Mouse (Mus musculus) olfactory bulb, adult 2 months (tissue): Measurements from ENCODE around the gene Rubcnl. TPM values are rescaled to one million over a fixed set of nuclear protein-coding genes. Genes with fewer than 3 reads are reported as not detected.

Experiments used
- H3K27ac ChIP-seq: fragments of 200-500 bp; 2 replicates; pipeline ENCODE4 v1.5.1; 2012; ENCODE audit warnings: low read depth, low read length; ENCODE audit not compliant: insufficient read depth
- H3K4me1 ChIP-seq: fragments of 200-500 bp; 2 replicates; pipeline ENCODE4 v1.6.1; 2012; ENCODE audit warnings: low read length; ENCODE audit not compliant: control insufficient read depth, insufficient read depth
- H3K4me3 ChIP-seq: fragments of 200-500 bp; 2 replicates; pipeline ENCODE4 v1.5.1; 2012; ENCODE audit warnings: mild to moderate bottlenecking, low read depth, low read length, moderate library complexity; ENCODE audit not compliant: insufficient read depth
- CTCF ChIP-seq: fragments of 200-500 bp; IDR thresholded peaks from 2 replicates; pipeline ENCODE4 v1.5.1; 2012; ENCODE audit warnings: low read depth, mild to moderate bottlenecking, low read length, moderate library complexity; ENCODE audit not compliant: insufficient read depth
- POLR2A ChIP-seq: fragments of 200-500 bp; IDR thresholded peaks from 2 replicates; pipeline ENCODE4 v1.6.1; 2012; ENCODE audit warnings: mild to moderate bottlenecking, low read depth, low read length, moderate library complexity; ENCODE audit not compliant: insufficient read depth
- WGBS: fragments of 180-500 bp; shearing (Covaris S2); methylation state at CpG from one replicate; pipeline ENCODE4 v1.1.7; 2018; 5-methylcytosine and 5-hydroxymethylcytosine counted together
- polyA plus RNA-seq: library from polyadenylated mRNA; stranded (reverse); fragments of >200 nt; gene quantifications from 2 replicates; pipeline ENCODE4 v1.2.4, GENCODE M21; 2012; ENCODE audit warnings: low replicate concordance; ENCODE audit not compliant: missing spikeins, insufficient read depth, insufficient read length

Rubcnl gene
- polyA plus RNA-seq, 1 experiment, result not detected

- 38% methylated on average over 6 of the region's 6 CpGs for WGBS
- no peak for TF ChIP-seq POLR2A
- no peak for TF ChIP-seq CTCF
Measured at GRCm38 (mm10) chr14:75077946-75078345, 62.1 kb downstream of the Rubcnl start.

More at GRCm38 (mm10) chr14:75077946-75078345, 62.1 kb downstream of the Rubcnl start:
- Histone ChIP-seq H3K4me1 (no peaks in the 10 kb centered on the region), H3K4me3 (no peak overlapping the region), H3K27ac (no peak overlapping the region)

Other genes starting within 250 kb of the Rubcnl start
- gene Lrch1, start 68.2 kb upstream of the Rubcnl start, polyA plus RNA-seq, result 64.7 TPM in 1 of 2 replicates, not detected in the other
- gene Lrrc63, start 114.9 kb downstream of the Rubcnl start, polyA plus RNA-seq, result not detected in 2 replicates
- gene Lcp1, start 115.1 kb downstream of the Rubcnl start, polyA plus RNA-seq, result not detected in 2 replicates
- not detected in 2 replicates for gene Cpb2, start 226.3 kb downstream of the Rubcnl start, polyA plus RNA-seq